Mouse (Mus musculus) fibroblast of lung, adult 2 months (primary cell): ENCODE data around the gene Mbd4.
"Not testable (repeated sequence)": the region's sequence is repeated elsewhere in the genome, so short reads cannot be mapped to it uniquely, and the experiment has no call there.

Experiments
- DNase-seq: peaks from one replicate; pipeline ENCODE4 v3.0.0-alpha.2; 2011; ENCODE audit warnings: low read depth

Gene Mbd4

GRCm38 (mm10) chr6:115853091-115853813 is at the start of gene Mbd4, which contains the start of gene Ift122:
Gene Mbd4, minus strand, starts transcription at chr6:115853371.
Gene Ift122, plus strand, starts transcription at chr6:115853470.
- peak; percentile 100 for DNase-seq

DNA sequence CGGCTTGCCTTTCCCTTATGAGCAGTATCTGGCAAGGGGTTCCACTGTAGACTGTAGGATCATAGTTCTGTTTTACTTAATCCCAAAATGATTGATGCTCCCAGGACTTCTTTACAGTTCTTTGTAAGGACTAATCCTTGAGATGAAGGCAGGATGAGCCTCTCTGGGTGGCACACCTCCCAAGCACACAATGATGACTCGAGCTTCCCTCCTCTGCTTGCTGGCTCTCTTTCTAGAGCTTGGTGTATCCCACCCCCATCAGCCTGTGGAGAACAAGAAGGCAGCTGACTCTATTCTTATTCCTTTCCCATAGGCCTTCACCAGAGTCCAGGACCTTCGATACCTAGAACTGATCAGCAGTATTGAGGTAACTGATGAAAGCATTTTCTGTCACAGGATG is 49.4 kb upstream of the Mbd4 start:
- DNase-seq: no peak

DNA sequence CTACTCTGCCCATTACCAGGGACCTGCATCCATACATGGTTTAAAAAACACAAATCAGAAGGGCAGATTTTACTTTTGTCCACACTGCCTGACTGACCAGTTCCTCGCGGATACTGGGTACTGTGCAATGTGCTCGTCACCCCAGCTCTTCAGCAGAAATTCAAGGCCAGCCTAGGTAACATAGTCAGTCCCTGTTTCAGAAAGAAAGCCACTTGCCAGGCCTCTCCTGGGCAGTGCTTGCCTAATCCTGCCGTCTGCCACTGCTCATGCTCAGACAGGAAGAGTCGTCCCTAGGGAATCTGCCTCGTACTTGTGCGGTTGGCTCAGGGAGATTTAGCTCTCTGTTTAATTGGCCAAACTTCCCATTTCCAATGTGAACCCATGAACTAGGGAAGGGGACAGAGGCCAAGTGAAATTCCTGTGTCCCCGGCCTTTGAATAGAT is 48.3 kb upstream of the Mbd4 start:
- peak; percentile 44 for DNase-seq

GRCm38 (mm10) chr6:115901062-115901461 is 47.9 kb upstream of the Mbd4 start:
- peak; percentile 88 for DNase-seq

- no peak for DNase-seq
These were observed 44.9 kb upstream of the Mbd4 start for GRCm38 (mm10) chr6:115897926-115898520.

DNA sequence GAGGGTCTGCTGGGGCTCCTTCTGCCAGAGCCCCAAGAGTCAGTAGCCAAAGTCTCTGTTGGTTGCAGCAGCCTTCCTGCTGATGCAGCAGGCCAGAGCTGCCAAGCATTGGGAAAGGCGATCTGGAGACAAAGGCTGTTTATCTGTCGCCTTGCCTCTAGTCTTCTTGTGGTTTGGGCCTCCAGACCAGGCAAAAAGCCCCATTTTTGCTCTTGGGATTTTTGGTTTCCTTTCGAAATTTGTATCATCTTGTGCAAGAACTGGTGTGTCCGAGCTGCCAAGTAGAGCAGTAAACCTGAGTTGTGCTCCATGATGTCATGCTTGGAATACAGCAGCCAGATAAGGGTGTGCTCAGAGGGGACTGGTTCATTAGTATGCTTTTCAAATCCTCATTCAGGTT is 43.9 kb upstream of the Mbd4 start:
- peak; percentile 97 for DNase-seq

- peak; percentile 49 for DNase-seq
These were observed 43.2 kb upstream of the Mbd4 start for GRCm38 (mm10) chr6:115896346-115896745.

- DNase-seq: no peak
These were observed 39.2 kb upstream of the Mbd4 start for GRCm38 (mm10) chr6:115892363-115892762.

GRCm38 (mm10) chr6:115891497-115892061 is 38.4 kb upstream of the Mbd4 start:
- DNase-seq: peak; percentile 61

GRCm38 (mm10) chr6:115891061-115891460 is 37.9 kb upstream of the Mbd4 start:
- no peak for DNase-seq

DNA sequence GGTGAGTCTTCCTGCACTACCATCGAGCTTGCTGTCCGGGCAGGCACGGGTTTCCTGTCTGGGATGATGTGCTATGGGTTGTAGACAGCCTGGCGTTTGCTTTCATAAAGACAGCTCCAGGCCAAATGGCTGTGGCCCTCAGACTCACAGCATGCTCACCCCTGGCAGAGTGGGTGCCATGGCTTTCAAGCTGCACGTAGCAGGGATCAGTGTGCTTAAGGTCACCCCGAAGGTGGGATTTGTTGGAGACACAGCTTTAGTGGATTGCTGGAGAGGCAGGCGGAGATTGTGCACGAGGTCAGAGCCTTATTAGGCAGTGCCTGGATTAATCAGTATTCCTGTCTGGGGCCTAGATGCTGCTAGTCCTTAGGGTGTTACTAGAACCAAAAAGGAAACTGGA is 37.4 kb upstream of the Mbd4 start:
- no peak for DNase-seq

- DNase-seq: no peak
These were observed 35.1 kb upstream of the Mbd4 start for GRCm38 (mm10) chr6:115888296-115888695.

DNA sequence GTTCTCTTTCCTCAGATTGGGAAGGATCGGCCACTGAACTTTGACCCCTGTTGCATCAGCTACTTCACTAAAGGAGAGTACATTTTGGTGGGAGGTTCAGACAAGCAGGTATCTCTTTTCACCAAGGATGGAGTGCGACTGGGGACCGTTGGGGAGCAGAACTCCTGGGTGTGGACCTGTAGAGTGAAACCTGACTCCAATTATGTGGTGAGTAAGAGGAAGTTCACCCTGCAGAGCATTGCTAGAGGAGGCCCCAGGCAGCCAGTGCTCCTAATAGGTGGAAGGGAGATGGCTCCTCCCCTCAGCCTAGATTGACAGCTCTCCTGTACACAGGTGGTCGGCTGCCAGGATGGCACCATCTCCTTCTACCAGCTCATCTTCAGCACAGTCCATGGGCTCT is 33.7 kb upstream of the Mbd4 start:
- DNase-seq: no peak

DNA sequence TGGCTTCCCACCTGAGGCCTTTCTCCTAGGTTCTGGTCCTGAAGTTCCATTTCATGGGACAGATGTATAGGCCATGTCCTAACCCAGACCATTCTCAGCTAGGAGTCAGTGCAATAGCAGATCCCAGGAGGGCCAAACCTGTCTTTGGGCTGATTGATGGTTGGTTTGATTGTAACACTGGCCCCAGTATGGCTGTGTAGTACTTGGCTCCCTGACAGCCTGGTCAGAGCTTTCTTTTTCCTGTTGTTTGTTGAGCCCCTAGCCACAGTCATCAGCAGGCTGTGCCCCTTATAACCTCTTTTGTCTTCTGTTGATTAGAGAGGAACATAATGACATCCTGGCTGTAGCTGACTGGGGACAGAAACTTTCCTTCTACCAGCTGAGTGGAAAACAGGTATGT is 30.8 kb upstream of the Mbd4 start:
- DNase-seq: no peak

DNA sequence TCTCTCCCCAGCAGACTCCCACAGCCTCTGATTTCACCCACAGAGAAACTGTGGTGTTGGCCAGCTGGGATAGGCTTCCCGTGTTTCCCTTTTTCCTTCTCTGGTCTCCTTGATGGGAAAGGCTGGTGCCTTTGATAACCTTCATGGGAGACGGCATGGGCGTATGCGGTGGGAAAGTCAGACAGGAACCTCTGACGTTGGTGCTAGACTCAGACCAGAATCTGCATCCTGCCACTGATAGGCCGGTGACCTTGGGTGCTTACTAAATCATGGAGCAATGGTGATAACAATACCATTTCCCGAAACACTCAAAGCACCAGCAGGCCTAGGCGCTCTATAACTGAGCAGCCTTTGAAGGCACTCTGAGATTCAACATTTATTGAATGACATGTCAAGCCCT is 27.6 kb upstream of the Mbd4 start:
- DNase-seq: no peak

- no peak for DNase-seq
These were observed 26.6 kb upstream of the Mbd4 start for GRCm38 (mm10) chr6:115879736-115880135.

- DNase-seq: no peak
These were observed 25.5 kb upstream of the Mbd4 start for GRCm38 (mm10) chr6:115878694-115879093.

- DNase-seq: no peak
These were observed 24.1 kb upstream of the Mbd4 start for GRCm38 (mm10) chr6:115877239-115877638.

GRCm38 (mm10) chr6:115871318-115871717 is 18.1 kb upstream of the Mbd4 start:
- not testable (repeated sequence) for DNase-seq

GRCm38 (mm10) chr6:115867157-115867556 is 14.0 kb upstream of the Mbd4 start:
- DNase-seq: not testable (repeated sequence)

DNA sequence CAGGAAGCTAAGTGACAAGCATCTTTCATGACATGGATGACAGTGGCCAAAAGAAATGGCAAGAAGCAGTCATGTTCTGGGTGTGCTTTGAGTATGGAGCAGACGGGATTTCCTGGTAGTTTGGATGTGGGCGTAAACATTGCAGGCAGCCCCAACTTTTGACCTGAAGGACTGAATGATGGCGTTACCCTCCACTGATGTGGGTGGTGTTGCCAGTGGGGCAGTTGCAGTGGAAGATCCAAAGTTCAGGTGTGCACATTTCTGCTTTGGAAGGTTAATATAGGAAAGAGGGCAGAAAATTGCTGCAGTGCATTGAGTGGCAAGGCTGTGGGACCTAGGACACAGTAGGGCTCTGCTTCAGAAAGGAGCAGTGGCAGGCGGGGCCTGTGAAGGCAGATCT is 12.1 kb upstream of the Mbd4 start:
- no peak for DNase-seq

GRCm38 (mm10) chr6:115863340-115863841 is 10.2 kb upstream of the Mbd4 start:
- DNase-seq: no peak

DNA sequence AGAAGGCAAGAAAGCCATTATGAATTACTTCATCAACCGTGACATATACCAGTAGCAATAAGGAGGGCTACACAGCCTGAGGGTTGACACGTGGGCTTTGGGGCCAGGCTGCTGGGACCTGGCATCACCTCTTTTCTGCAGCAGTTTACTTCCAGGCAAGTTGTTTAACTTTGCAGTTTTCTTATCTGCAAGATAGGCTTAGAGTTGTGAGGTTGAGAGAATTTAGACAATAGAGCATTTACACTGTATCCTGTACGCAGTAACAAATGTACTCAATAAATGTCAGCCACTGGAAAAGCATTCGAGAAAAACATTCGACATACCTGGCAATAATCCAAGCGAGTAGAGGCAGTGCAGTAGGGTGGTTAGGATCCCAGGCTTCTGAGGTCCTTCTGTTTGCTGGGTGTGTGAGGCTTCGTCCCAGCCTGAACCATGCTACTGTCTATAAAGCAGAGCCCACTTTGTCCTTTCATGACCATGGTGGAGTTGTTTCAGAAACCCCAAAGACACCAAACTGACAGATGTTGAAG is 6.9 kb upstream of the Mbd4 start:
- no peak for DNase-seq
